Mouse (Mus musculus) gastrocnemius, postnatal 36 days (tissue): Measurements from ENCODE around the gene Ces2a. TPM values are rescaled to one million over a fixed set of nuclear protein-coding genes. Genes with fewer than 3 reads are reported as not detected.

ENCODE experiments used
- DNase-seq, 2 experiments: peaks; one replicate each; pipeline ENCODE4 v3.0.0; 2022
- intact Hi-C: fragments of 180-260 bp; cut with DNase I; formaldehyde crosslinking; loops from one replicate; pipeline ENCODE4 v1.15.1; 2025
- long read RNA-seq, 2 experiments: library from polyadenylated mRNA; stranded (forward); transcript quantifications; one replicate each; pipeline ENCODE4 v2.0.0; 2021
- total RNA-seq, 2 experiments: library from RNA; stranded (reverse); gene quantifications; 2 replicates each; pipeline ENCODE4 v1.2.3; 2021

Gene Ces2a
- not detected for total RNA-seq
- long read RNA-seq, experiment 1 = 0 reads
- long read RNA-seq, experiment 2 = 0 reads

GRCm38 (mm10) chr8:104733753-104734152 is at the start of gene Ces2a:
Gene Ces2a, plus strand, starts transcription at chr8:104734003.
- no peak for DNase-seq
- intact Hi-C loops = no loop called here

GRCm38 (mm10) chr8:104688433-104688832 is 45.4 kb upstream of the Ces2a start:
- intact Hi-C loops = no loop called here

GRCm38 (mm10) chr8:104698556-104698955 is 35.2 kb upstream of the Ces2a start:
- DNase-seq = no peak
- intact Hi-C loops = no loop called here

More at GRCm38 (mm10) chr8:104688433-104688832, 45.4 kb upstream of the Ces2a start:
- no peak for DNase-seq

GRCm38 (mm10) chr8:104701900-104702299 is 31.9 kb upstream of the Ces2a start:
- intact Hi-C loops = no loop called here
- no peak for DNase-seq

- intact Hi-C loops = no loop called here
- no peak for DNase-seq
Measured at GRCm38 (mm10) chr8:104721166-104721565, 12.6 kb upstream of the Ces2a start.

- no peak for DNase-seq
- intact Hi-C loops = no loop called here
Measured at GRCm38 (mm10) chr8:104731451-104731850, 2.4 kb upstream of the Ces2a start.

GRCm38 (mm10) chr8:104731969-104732368 is 1.8 kb upstream of the Ces2a start:
- no peak for DNase-seq
- intact Hi-C loops = no loop called here

GRCm38 (mm10) chr8:104742039-104742438 is 8.2 kb downstream of the Ces2a start:
- no peak for DNase-seq
- intact Hi-C loops = no loop called here

- no peak for DNase-seq
- intact Hi-C loops = no loop called here
Measured at GRCm38 (mm10) chr8:104743410-104743809, 9.6 kb downstream of the Ces2a start.

- intact Hi-C loops = no loop called here
- DNase-seq = no peak
Measured at GRCm38 (mm10) chr8:104752818-104753217, 19.0 kb downstream of the Ces2a start.

- no peak for DNase-seq
- intact Hi-C loops = no loop called here
Measured at GRCm38 (mm10) chr8:104757621-104758020, 23.8 kb downstream of the Ces2a start.

- intact Hi-C loops = no loop called here
- DNase-seq = no peak
Measured at GRCm38 (mm10) chr8:104758209-104758608, 24.4 kb downstream of the Ces2a start.

- DNase-seq = no peak
- intact Hi-C loops = no loop called here
Measured at GRCm38 (mm10) chr8:104761126-104761525, 27.3 kb downstream of the Ces2a start.

GRCm38 (mm10) chr8:104766485-104766884 is 32.7 kb downstream of the Ces2a start:
- no peak for DNase-seq
- intact Hi-C loops = no loop called here

- intact Hi-C loops = no loop called here
- no peak for DNase-seq
Measured at GRCm38 (mm10) chr8:104770365-104770764, 36.6 kb downstream of the Ces2a start.

GRCm38 (mm10) chr8:104787049-104787448 is 53.2 kb downstream of the Ces2a start:
- intact Hi-C loops = loop anchor here (5.0 kb wide), 2 partner anchors 115 to 230 kb away; no protein-coding TSS in a partner anchor
- DNase-seq = no peak

- intact Hi-C loops = loop anchor here (5.0 kb wide), 2 partner anchors 113 to 228 kb away; no protein-coding TSS in a partner anchor
Measured at GRCm38 (mm10) chr8:104788929-104789328, 55.1 kb downstream of the Ces2a start.

GRCm38 (mm10) chr8:104789886-104790680 is 56.3 kb downstream of the Ces2a start:
- intact Hi-C loops = loop anchor here (5.0 kb wide), 2 partner anchors 112 to 227 kb away; no protein-coding TSS in a partner anchor
- DNase-seq = no peak

More at GRCm38 (mm10) chr8:104788929-104789328, 55.1 kb downstream of the Ces2a start:
- no peak for DNase-seq
